Mouse (Mus musculus) ES-Bruce4 (cell line): ENCODE measurements at regions not wholly inside any gene's neighbourhood (a gene's known extent, or its start where the extent isn't known, plus 50 kb on each side); places are given as distances from the start of the nearest gene placed in this dataset.

Experiments used
- EP300 ChIP-seq: IDR thresholded peaks from 2 replicates; pipeline ENCODE4 v1.6.1; 2011; ENCODE audit warnings: low read depth, low read length; ENCODE audit not compliant: insufficient read depth
- POLR2A ChIP-seq: IDR thresholded peaks from one replicate; pipeline ENCODE4 v1.8.1; 2011; ENCODE audit warnings: low read length; ENCODE audit not compliant: insufficient read depth

DNA sequence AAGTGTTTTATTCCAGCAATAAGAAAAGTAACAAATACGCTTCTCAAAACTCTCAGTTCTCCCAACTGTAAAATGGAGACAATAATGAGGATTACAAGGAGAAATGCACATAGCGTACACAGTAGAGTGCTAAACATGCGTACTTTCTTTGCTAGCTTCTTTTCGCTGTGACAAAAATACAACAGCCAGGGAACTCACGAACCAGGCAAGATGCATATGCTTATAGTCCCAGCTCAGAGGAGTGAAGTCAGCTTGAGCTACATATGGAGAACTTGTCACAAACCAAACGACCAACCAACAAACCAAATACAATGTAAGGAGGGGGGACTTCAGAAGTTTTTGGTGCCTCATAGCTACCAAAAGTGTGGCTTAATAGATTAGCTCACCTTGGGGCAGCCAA is 313.3 kb downstream of the Cog6 start:
- TF ChIP-seq POLR2A: no peak
- no peak for TF ChIP-seq EP300
